Mouse (Mus musculus): ENCODE data around the gene Sprr2a2. TPM values are rescaled to one million over a fixed set of nuclear protein-coding genes. Genes with fewer than 3 reads are reported as not detected.
"Not testable (repeated sequence)": the region's sequence is repeated elsewhere in the genome, so short reads cannot be mapped to it uniquely, and the experiment has no call there.

The Sprr2a2 gene
- total and polyA plus RNA-seq, 3 experiments: 0.43 to 5.7 (median 1.1) TPM

GRCm38 (mm10) chr3:92227410-92227809, 11.7 kb downstream of the Sprr2a2 start:
- H3K36me3 ChIP-seq (ENCODE audit: control insufficient read depth, insufficient read depth, low read length); H3K27ac ChIP-seq; H3K4me3 ChIP-seq; intact Hi-C loops (cut with DNase I); H3K27me3 ChIP-seq (ENCODE audit: control insufficient read depth, insufficient read depth, low read length); H3K4me1 ChIP-seq (ENCODE audit: control insufficient read depth, insufficient read depth, low read length); H3K79me2 ChIP-seq (replicated peaks; ENCODE audit: control insufficient read depth, insufficient read depth, low read length); H3K9ac ChIP-seq (ENCODE audit: low read depth, low read length); DNase-seq: not testable (repeated sequence)
- WGBS: 66% methylated on average over 3 of the region's 3 CpGs

- H3K27ac ChIP-seq; H3K4me3 ChIP-seq; H3K4me1 ChIP-seq (ENCODE audit: control insufficient read depth, insufficient read depth, low read length); H3K27me3 ChIP-seq (ENCODE audit: control insufficient read depth, insufficient read depth, low read length); H3K9ac ChIP-seq (ENCODE audit: low read depth, low read length); intact Hi-C loops (cut with DNase I); H3K36me3 ChIP-seq (ENCODE audit: control insufficient read depth, insufficient read depth, low read length); H3K79me2 ChIP-seq (replicated peaks; ENCODE audit: control insufficient read depth, insufficient read depth, low read length); DNase-seq: not testable (repeated sequence)
- no CpG with 5 or more reads among the region's 5 CpGs for WGBS
These were observed 20.9 kb downstream of the Sprr2a2 start for GRCm38 (mm10) chr3:92236463-92237189.

- H3K27me3 ChIP-seq (ENCODE audit: control insufficient read depth, insufficient read depth, low read length); H3K36me3 ChIP-seq (ENCODE audit: control insufficient read depth, insufficient read depth, low read length); H3K4me3 ChIP-seq; H3K9ac ChIP-seq (ENCODE audit: low read depth, low read length); H3K79me2 ChIP-seq (replicated peaks; ENCODE audit: control insufficient read depth, insufficient read depth, low read length); intact Hi-C loops (cut with DNase I); H3K27ac ChIP-seq; DNase-seq; H3K4me1 ChIP-seq (ENCODE audit: control insufficient read depth, insufficient read depth, low read length): not testable (repeated sequence)
These were observed 23.0 kb downstream of the Sprr2a2 start for GRCm38 (mm10) chr3:92238736-92239135.

- H3K4me3 ChIP-seq; H3K79me2 ChIP-seq (replicated peaks; ENCODE audit: control insufficient read depth, insufficient read depth, low read length); intact Hi-C loops (cut with DNase I); H3K4me1 ChIP-seq (ENCODE audit: control insufficient read depth, insufficient read depth, low read length); DNase-seq; H3K27ac ChIP-seq; H3K27me3 ChIP-seq (ENCODE audit: control insufficient read depth, insufficient read depth, low read length); H3K36me3 ChIP-seq (ENCODE audit: control insufficient read depth, insufficient read depth, low read length); H3K9ac ChIP-seq (ENCODE audit: low read depth, low read length): not testable (repeated sequence)
- no CpG with 5 or more reads among the region's 1 CpGs for WGBS
These were observed 23.5 kb downstream of the Sprr2a2 start for GRCm38 (mm10) chr3:92239197-92239596.

- H3K79me2 ChIP-seq (replicated peaks; ENCODE audit: control insufficient read depth, insufficient read depth, low read length); H3K27me3 ChIP-seq (ENCODE audit: control insufficient read depth, insufficient read depth, low read length); H3K36me3 ChIP-seq (ENCODE audit: control insufficient read depth, insufficient read depth, low read length); H3K4me1 ChIP-seq (ENCODE audit: control insufficient read depth, insufficient read depth, low read length); H3K27ac ChIP-seq; intact Hi-C loops (cut with DNase I); H3K4me3 ChIP-seq; H3K9ac ChIP-seq (ENCODE audit: low read depth, low read length); DNase-seq: not testable (repeated sequence)
These were observed 29.1 kb downstream of the Sprr2a2 start for GRCm38 (mm10) chr3:92244833-92245232.

- H3K79me2 ChIP-seq (replicated peaks; ENCODE audit: control insufficient read depth, insufficient read depth, low read length); intact Hi-C loops (cut with DNase I); H3K36me3 ChIP-seq (ENCODE audit: control insufficient read depth, insufficient read depth, low read length); DNase-seq; H3K27me3 ChIP-seq (ENCODE audit: control insufficient read depth, insufficient read depth, low read length); H3K4me1 ChIP-seq (ENCODE audit: control insufficient read depth, insufficient read depth, low read length); H3K9ac ChIP-seq (ENCODE audit: low read depth, low read length); H3K27ac ChIP-seq; H3K4me3 ChIP-seq: not testable (repeated sequence)
- WGBS: no CpG with 5 or more reads among the region's 10 CpGs
These were observed 30.5 kb downstream of the Sprr2a2 start for GRCm38 (mm10) chr3:92246245-92246644.

- H3K27ac ChIP-seq; DNase-seq; H3K4me1 ChIP-seq (ENCODE audit: control insufficient read depth, insufficient read depth, low read length); H3K27me3 ChIP-seq (ENCODE audit: control insufficient read depth, insufficient read depth, low read length); H3K9ac ChIP-seq (ENCODE audit: low read depth, low read length); H3K79me2 ChIP-seq (replicated peaks; ENCODE audit: control insufficient read depth, insufficient read depth, low read length); intact Hi-C loops (cut with DNase I); H3K36me3 ChIP-seq (ENCODE audit: control insufficient read depth, insufficient read depth, low read length); H3K4me3 ChIP-seq: not testable (repeated sequence)
These were observed 32.8 kb downstream of the Sprr2a2 start for GRCm38 (mm10) chr3:92248494-92248893.

- H3K79me2 ChIP-seq (replicated peaks; ENCODE audit: control insufficient read depth, insufficient read depth, low read length); DNase-seq; H3K4me3 ChIP-seq; H3K4me1 ChIP-seq (ENCODE audit: control insufficient read depth, insufficient read depth, low read length); intact Hi-C loops (cut with DNase I); H3K27ac ChIP-seq; H3K27me3 ChIP-seq (ENCODE audit: control insufficient read depth, insufficient read depth, low read length); H3K9ac ChIP-seq (ENCODE audit: low read depth, low read length); H3K36me3 ChIP-seq (ENCODE audit: control insufficient read depth, insufficient read depth, low read length): not testable (repeated sequence)
- WGBS: 85% methylated on average over 1 of the region's 2 CpGs
These were observed 34.7 kb downstream of the Sprr2a2 start for GRCm38 (mm10) chr3:92250450-92250849.

- H3K27me3 ChIP-seq (ENCODE audit: control insufficient read depth, insufficient read depth, low read length); H3K4me1 ChIP-seq (ENCODE audit: control insufficient read depth, insufficient read depth, low read length); H3K79me2 ChIP-seq (replicated peaks; ENCODE audit: control insufficient read depth, insufficient read depth, low read length); H3K27ac ChIP-seq; H3K9ac ChIP-seq (ENCODE audit: low read depth, low read length); intact Hi-C loops (cut with DNase I); H3K36me3 ChIP-seq (ENCODE audit: control insufficient read depth, insufficient read depth, low read length); H3K4me3 ChIP-seq; DNase-seq: not testable (repeated sequence)
- no CpG with 5 or more reads among the region's 8 CpGs for WGBS
These were observed 38.1 kb downstream of the Sprr2a2 start for GRCm38 (mm10) chr3:92253860-92254259.

GRCm38 (mm10) chr3:92258526-92258925, 42.8 kb downstream of the Sprr2a2 start:
- H3K4me3 ChIP-seq; H3K36me3 ChIP-seq (ENCODE audit: control insufficient read depth, insufficient read depth, low read length); H3K4me1 ChIP-seq (ENCODE audit: control insufficient read depth, insufficient read depth, low read length); H3K9ac ChIP-seq (ENCODE audit: low read depth, low read length); DNase-seq; intact Hi-C loops (cut with DNase I); H3K79me2 ChIP-seq (replicated peaks; ENCODE audit: control insufficient read depth, insufficient read depth, low read length); H3K27ac ChIP-seq; H3K27me3 ChIP-seq (ENCODE audit: control insufficient read depth, insufficient read depth, low read length): not testable (repeated sequence)

Measured in heart, adult 2 months (tissue).